In the genomic region with DNA sequence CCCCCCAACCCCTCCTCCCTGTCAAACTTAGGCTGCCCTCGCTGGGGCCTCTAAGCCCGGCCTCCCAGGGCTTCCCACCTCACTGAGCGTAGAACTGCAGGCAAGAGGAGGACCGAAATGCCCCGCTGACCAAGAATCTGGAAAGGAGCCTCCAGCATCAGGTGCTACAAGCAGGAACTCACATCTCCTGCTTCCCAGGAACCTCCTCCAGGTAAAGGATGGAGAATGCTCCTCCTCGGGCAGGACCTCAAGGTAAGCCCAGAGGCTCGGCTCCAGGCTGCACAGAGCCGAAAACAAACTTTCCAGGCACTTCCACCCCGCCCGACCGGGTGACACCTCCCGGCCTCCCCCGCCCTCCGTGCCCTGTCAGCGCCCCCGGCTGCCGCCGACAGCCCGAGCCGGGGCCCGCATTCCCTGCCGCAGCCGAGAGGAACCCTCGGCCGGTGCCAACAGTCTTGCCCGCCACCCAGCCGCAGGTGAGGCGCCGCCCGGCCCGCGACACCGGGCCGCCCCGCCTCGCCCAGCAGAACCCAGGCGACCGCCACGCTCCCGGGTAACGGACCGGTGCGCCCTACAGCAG, we compare ENCODE assay signal across 8 mouse cellular contexts. TPM values are rescaled to one million over a fixed set of nuclear protein-coding genes. Genes with fewer than 3 reads are reported as not detected.
DNase-seq lines count a peak whose midpoint lies in the region; ATAC-seq and TF ChIP-seq lines count a peak whose summit lies in the region.

No protein-coding gene starts in this region.

- ATAC-seq in hindbrain, embryonic 12.5 days (ENCODE audit: low FRiP score) = peak; percentile 36
- peak; percentile 39 for ATAC-seq in limb, embryonic 14.5 days (ENCODE audit: low FRiP score, low read depth)
- ATAC-seq in neural tube, embryonic 12.5 days (ENCODE audit: low FRiP score, low read depth) = peak; percentile 43
- ATAC-seq in granulocyte monocyte progenitor cell, adult 5-6 weeks (replicated peaks; ENCODE audit: poor library complexity, severe bottlenecking) = no peak

- peaks cover 55% of the 10 kb centered on the region for H3K4me1 ChIP-seq in E14TG2a.4 (replicated peaks; ENCODE audit: low read depth, low read length)
- peaks cover 22% of the 10 kb centered on the region for H3K4me1 ChIP-seq in hindbrain, embryonic 12.5 days
- peaks cover 8% of the 10 kb centered on the region for H3K4me1 ChIP-seq in limb, embryonic 14.5 days (ENCODE audit: control insufficient read depth, insufficient read depth, low read length)
- H3K4me1 ChIP-seq in neural tube, embryonic 12.5 days = peaks cover 16% of the 10 kb centered on the region

- WGBS in hindbrain, embryonic 12.5 days = 2% methylated on average over 40 of the region's 43 CpGs
- 1% methylated on average over 26 of the region's 43 CpGs for WGBS in limb, embryonic 14.5 days
- WGBS in neural tube, embryonic 12.5 days = 1% methylated on average over 31 of the region's 43 CpGs

- peak overlapping the region; percentile 88 for H3K9ac ChIP-seq in hindbrain, embryonic 12.5 days
- peak overlapping the region; percentile 90 for H3K9ac ChIP-seq in limb, embryonic 14.5 days (ENCODE audit: low read depth, low read length, severe bottlenecking)
- peak overlapping the region; percentile 89 for H3K9ac ChIP-seq in neural tube, embryonic 12.5 days

- no peak for TF ChIP-seq CTCF in E14TG2a.4 (conservative IDR thresholded peaks at IDR 0.05; ENCODE audit: low read length)

- H3K36me3 ChIP-seq in E14TG2a.4 (ENCODE audit: insufficient read depth, low read length) = peaks cover 19% of the 10 kb centered on the region
- no peaks in the 10 kb centered on the region for H3K36me3 ChIP-seq in hindbrain, embryonic 12.5 days
- H3K36me3 ChIP-seq in limb, embryonic 14.5 days (ENCODE audit: control insufficient read depth, insufficient read depth, low read length) = no peaks in the 10 kb centered on the region
- no peaks in the 10 kb centered on the region for H3K36me3 ChIP-seq in neural tube, embryonic 12.5 days

- H3K27ac ChIP-seq in hindbrain, embryonic 12.5 days = peak overlapping the region; percentile 83
- peak overlapping the region; percentile 79 for H3K27ac ChIP-seq in limb, embryonic 14.5 days (replicated peaks; ENCODE audit: low read depth, low read length)
- H3K27ac ChIP-seq in neural tube, embryonic 12.5 days = 0 out of 2 replicates have a peak overlapping the region, but pooled peaks have one; percentile 39

- H3K9me3 ChIP-seq in E14TG2a.4 (ENCODE audit: low read length) = no peaks in the 10 kb centered on the region
- no peaks in the 10 kb centered on the region for H3K9me3 ChIP-seq in hindbrain, embryonic 12.5 days (replicated peaks)
- H3K9me3 ChIP-seq in limb, embryonic 14.5 days (ENCODE audit: control insufficient read depth, low read length) = no peaks in the 10 kb centered on the region
- no peaks in the 10 kb centered on the region for H3K9me3 ChIP-seq in neural tube, embryonic 12.5 days

- H3K27me3 ChIP-seq in E14TG2a.4 (ENCODE audit: insufficient read depth, low read length) = no peaks in the 10 kb centered on the region
- H3K27me3 ChIP-seq in hindbrain, embryonic 12.5 days = no peaks in the 10 kb centered on the region
- no peaks in the 10 kb centered on the region for H3K27me3 ChIP-seq in limb, embryonic 14.5 days (ENCODE audit: control insufficient read depth, insufficient read depth, low read length)
- no peaks in the 10 kb centered on the region for H3K27me3 ChIP-seq in neural tube, embryonic 12.5 days (replicated peaks)

- peak overlapping the region; percentile 93 for H3K4me3 ChIP-seq in E14TG2a.4 (replicated peaks; ENCODE audit: low read length)
- H3K4me3 ChIP-seq in hindbrain, embryonic 12.5 days = peak overlapping the region; percentile 91
- peak overlapping the region; percentile 93 for H3K4me3 ChIP-seq in limb, embryonic 14.5 days (replicated peaks; ENCODE audit: low read length)
- peak overlapping the region; percentile 93 for H3K4me3 ChIP-seq in neural tube, embryonic 12.5 days

- peak; percentile 28 for DNase-seq in cerebellum, adult 11 months
- DNase-seq in cerebellum, postnatal 25 days = no peak
- DNase-seq in embryo, embryonic 11 days = peak; percentile 36
- no peak for DNase-seq in limb, embryonic 14.5 days (ENCODE audit: low spot score)

- no peak for TF ChIP-seq POLR2A in limb, embryonic 14.5 days (IDR thresholded peaks at IDR 0.05; ENCODE audit: borderline replicate concordance, extremely low read depth, insufficient read depth, insufficient read length)

- H3K4me2 ChIP-seq in hindbrain, embryonic 12.5 days (replicated peaks) = peak overlapping the region; percentile 96
- peak overlapping the region; percentile 79 for H3K4me2 ChIP-seq in limb, embryonic 14.5 days (replicated peaks; ENCODE audit: low read depth, low read length, severe bottlenecking)
- peak overlapping the region; percentile 95 for H3K4me2 ChIP-seq in neural tube, embryonic 12.5 days (replicated peaks)

RNA-seq across cellular contexts. Expression of a gene that starts 9.8 kb away (rescaled TPM):
- 55.2 and 56.7 TPM in 2 replicates for polyA plus RNA-seq in hindbrain, embryonic 12.5 days (2016; fragmentation: Nextera tagmentation; extraction: Ambion mirVana)
- 18.7 and 21.6 TPM in 2 replicates for polyA plus RNA-seq in limb, embryonic 14.5 days (2012; rRNA removed)
- polyA plus RNA-seq in limb, embryonic 14.5 days (2014; fragmentation: Nextera tagmentation; extraction: Ambion mirVana) = 36.7 and 39.9 TPM in 2 replicates
- 53.4 and 58.4 TPM in 2 replicates for polyA plus RNA-seq in neural tube, embryonic 12.5 days (2016; fragmentation: Nextera tagmentation; extraction: Ambion mirVana)
- total RNA-seq in granulocyte monocyte progenitor cell, adult 5-6 weeks (2014; fragmentation: Nextera tagmentation) = 32.4 and 33.0 TPM in 2 replicates
- total RNA-seq in granulocyte monocyte progenitor cell, adult 5-6 weeks (2017) = 34.7 and 39.4 TPM in 2 replicates

RNA-seq across cellular contexts. Expression of a gene that starts 22.6 kb away (rescaled TPM):
- polyA plus RNA-seq in hindbrain, embryonic 12.5 days (2016; fragmentation: Nextera tagmentation; extraction: Ambion mirVana) = 35.6 and 41.2 TPM in 2 replicates
- polyA plus RNA-seq in limb, embryonic 14.5 days (2012; rRNA removed) = 31.2 and 39.6 TPM in 2 replicates
- polyA plus RNA-seq in limb, embryonic 14.5 days (2014; fragmentation: Nextera tagmentation; extraction: Ambion mirVana) = 27.4 and 32.6 TPM in 2 replicates
- polyA plus RNA-seq in neural tube, embryonic 12.5 days (2016; fragmentation: Nextera tagmentation; extraction: Ambion mirVana) = 36.0 and 41.2 TPM in 2 replicates
- 60.4 and 63.2 TPM in 2 replicates for total RNA-seq in granulocyte monocyte progenitor cell, adult 5-6 weeks (2014; fragmentation: Nextera tagmentation)
- total RNA-seq in granulocyte monocyte progenitor cell, adult 5-6 weeks (2017) = 54.4 and 66.4 TPM in 2 replicates

RNA-seq across cellular contexts. Expression of a gene that starts 28.6 kb away (rescaled TPM):
- 558 and 595 TPM in 2 replicates for polyA plus RNA-seq in hindbrain, embryonic 12.5 days (2016; fragmentation: Nextera tagmentation; extraction: Ambion mirVana)
- polyA plus RNA-seq in limb, embryonic 14.5 days (2012; rRNA removed) = 487 and 720 TPM in 2 replicates
- 511 and 522 TPM in 2 replicates for polyA plus RNA-seq in limb, embryonic 14.5 days (2014; fragmentation: Nextera tagmentation; extraction: Ambion mirVana)
- polyA plus RNA-seq in neural tube, embryonic 12.5 days (2016; fragmentation: Nextera tagmentation; extraction: Ambion mirVana) = 671 and 684 TPM in 2 replicates
- total RNA-seq in granulocyte monocyte progenitor cell, adult 5-6 weeks (2014; fragmentation: Nextera tagmentation) = 422 and 477 TPM in 2 replicates
- 134 and 143 TPM in 2 replicates for total RNA-seq in granulocyte monocyte progenitor cell, adult 5-6 weeks (2017)

Comparison
In these comparisons a context has a peak if more than half of its experiments do, and no peak if none do; other contexts are left out.
1. DNase-seq: peak in cerebellum, adult 11 months (single experiment) and embryo, embryonic 11 days (single experiment); none in cerebellum, postnatal 25 days (0 of 2) and limb, embryonic 14.5 days (single experiment).
2. Peak in every context shown above with its lines, with median percentiles within 50 percentile points of each other: H3K4me3 ChIP-seq, H3K27ac ChIP-seq, H3K4me2 ChIP-seq and H3K9ac ChIP-seq.